Mouse (Mus musculus) ovary, postnatal 36 days (tissue): ENCODE measurements around the gene Hist1h4j.
A peak's percentile ranks its signal among the peaks of the same experiment; 100 is the strongest.

Source experiments
- DNase-seq: peaks from one replicate; pipeline ENCODE4 v3.0.0; 2022; ENCODE audit warnings: low spot score, mixed read lengths

Hist1h4j gene

DNA sequence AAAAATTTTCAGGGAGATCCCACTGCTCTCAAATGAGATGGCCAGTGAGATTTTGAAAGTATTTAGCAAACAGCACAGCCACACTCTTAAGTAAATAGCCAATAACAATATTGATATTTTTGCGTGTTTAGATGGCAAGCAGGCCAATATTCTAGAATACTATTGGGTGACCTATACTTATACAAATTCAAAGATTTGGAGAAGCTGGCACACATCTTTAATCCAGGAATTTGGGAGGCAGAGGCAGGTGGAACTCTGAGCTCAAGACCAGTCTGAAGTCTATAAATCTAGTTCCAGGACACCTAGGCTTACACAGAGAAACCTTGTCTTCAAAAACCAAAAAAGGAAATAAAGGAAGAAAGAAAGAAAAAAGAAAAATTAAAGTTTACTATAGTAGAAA, 46.8 kb downstream of the Hist1h4j start:
- DNase-seq, result no peak

DNA sequence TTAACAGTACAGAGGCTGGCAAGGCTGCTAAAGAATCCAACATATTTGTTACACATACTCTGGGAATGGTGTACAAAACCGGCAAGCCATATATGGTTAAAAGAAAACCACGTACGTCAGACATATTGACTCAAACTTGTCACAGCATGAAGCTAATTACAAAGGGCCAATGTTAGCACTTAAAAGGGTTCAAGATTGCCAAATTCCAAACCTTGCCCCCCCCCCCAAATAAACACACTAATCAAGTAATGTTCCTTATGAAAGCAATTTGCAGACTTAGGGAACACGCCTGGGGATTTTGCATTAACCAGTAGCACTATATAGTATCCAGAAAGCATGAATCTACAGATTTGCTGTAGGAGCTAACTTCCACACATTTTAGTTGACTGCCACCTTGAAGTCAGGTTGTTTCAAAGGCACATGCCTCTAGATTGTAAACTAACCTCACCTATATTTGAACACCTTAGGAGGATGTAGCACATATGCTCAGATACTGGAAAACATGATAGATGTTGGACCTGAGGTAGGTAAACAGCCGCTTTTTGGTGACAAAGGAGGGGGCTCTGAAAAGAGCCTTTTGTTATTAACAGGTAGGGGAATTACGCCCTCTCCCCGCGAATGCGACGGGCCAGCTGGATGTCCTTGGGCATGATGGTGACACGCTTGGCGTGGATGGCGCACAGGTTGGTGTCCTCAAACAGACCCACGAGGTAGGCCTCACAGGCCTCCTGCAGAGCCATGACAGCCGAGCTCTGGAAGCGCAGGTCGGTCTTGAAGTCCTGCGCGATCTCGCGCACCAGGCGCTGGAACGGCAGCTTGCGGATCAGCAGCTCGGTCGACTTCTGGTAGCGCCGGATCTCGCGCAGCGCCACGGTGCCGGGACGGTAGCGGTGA, 47.7 kb downstream of the Hist1h4j start:
- DNase-seq, result peak; percentile 15

DNA sequence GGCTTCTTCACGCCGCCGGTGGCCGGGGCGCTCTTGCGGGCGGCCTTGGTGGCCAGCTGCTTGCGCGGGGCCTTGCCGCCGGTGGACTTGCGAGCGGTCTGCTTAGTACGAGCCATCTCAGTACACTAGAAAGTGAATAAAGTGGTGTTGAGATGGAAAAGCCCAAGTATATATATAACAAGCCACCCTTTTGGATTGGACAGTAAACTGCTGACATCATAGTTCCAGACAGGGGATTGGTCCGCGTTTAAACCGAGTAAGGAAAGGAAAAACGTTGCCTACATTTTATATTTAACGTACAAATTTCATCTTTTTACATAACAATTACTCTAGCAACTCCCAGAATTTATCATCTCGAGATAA, 48.4 kb downstream of the Hist1h4j start, which contains the start of gene Hist1h3i:
Hist1h3i (minus strand) TSS at position 116 of the 363 bp plus-strand sequence.
- peak; percentile 43 for DNase-seq

DNA sequence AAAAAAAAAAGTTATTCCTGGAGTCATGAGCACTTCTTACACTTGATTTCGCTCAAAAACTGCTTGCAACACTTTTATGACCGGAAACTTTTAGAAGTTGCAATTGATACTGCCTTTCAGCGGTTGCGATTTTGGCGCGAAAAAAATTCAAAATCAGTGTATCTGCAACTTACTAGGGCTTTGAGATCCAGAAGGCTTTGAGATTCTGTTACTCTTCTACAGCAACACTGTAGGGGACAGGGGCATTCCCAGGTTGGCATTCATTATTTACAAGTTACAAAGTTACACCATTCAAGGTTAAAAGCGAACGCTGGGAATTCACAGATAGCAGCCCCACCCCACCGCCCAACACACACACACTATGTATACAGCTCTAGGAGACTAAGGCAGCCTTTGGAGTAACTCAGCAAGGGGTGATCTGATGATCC, 48.9 kb downstream of the Hist1h4j start:
- DNase-seq, result no peak

DNA sequence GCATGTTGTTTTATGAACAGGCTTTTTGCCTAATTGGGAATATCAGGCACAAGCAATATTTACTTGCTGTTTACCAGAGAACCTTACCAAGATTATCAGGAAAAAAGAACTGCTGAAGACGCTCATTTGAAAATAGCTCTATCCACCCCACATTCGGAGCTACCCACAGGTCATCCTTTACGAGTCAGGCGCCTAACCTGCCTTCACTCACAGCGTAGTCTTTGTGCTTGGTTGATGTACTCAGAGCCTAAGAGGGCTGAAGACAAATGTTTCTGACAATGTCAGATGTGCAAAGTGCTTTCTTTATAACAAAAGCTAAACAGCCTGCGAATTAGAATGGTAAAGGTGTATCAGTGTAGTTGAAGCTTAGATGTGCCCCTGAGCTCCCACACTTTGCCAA, 49.4 kb downstream of the Hist1h4j start:
- no peak for DNase-seq
